Mouse (Mus musculus) heart, adult 18-20 months (tissue): ENCODE measurements around the gene Trim26. TPM values are rescaled to one million over a fixed set of nuclear protein-coding genes. Genes with fewer than 3 reads are reported as not detected.
"Not testable (repeated sequence)": the region's sequence is repeated elsewhere in the genome, so short reads cannot be mapped to it uniquely, and the experiment has no call there.

ENCODE experiments used
- DNase-seq, 2 experiments: peaks; one replicate each; pipeline ENCODE4 v3.0.0; 2021 to 2022; ENCODE audit warnings: mixed read lengths in 1 of 2
- total RNA-seq, 2 experiments: library from RNA; stranded (reverse); gene quantifications; 2 replicates each; pipeline ENCODE4 v1.2.3; 2021

The Trim26 gene
- total RNA-seq, 2 experiments from 2014 or later: 17.8 to 18.5 TPM

- DNase-seq: no peak
These were observed 14.7 kb downstream of the Trim26 start for GRCm38 (mm10) chr17:36851627-36852026.

- DNase-seq: no peak
These were observed 18.6 kb downstream of the Trim26 start for GRCm38 (mm10) chr17:36855484-36855883.

- DNase-seq: no peak
These were observed 19.3 kb downstream of the Trim26 start for GRCm38 (mm10) chr17:36856236-36856635.

- no peak for DNase-seq
These were observed 21.2 kb downstream of the Trim26 start for GRCm38 (mm10) chr17:36858181-36858580.

- no peak for DNase-seq
These were observed 24.7 kb downstream of the Trim26 start for GRCm38 (mm10) chr17:36861680-36862079.

GRCm38 (mm10) chr17:36866719-36867527 lies 30.0 kb downstream of the Trim26 start, which contains the start of gene Trim15:
Gene Trim15 (minus strand): TSS chr17:36867210.
- no peak for DNase-seq

- DNase-seq: no peak
These were observed 31.9 kb downstream of the Trim26 start for GRCm38 (mm10) chr17:36868836-36869235.

GRCm38 (mm10) chr17:36869284-36869954 lies 32.5 kb downstream of the Trim26 start, which contains the start of gene Trim10:
Gene Trim10 (plus strand): TSS chr17:36869574.
- no peak for DNase-seq

- DNase-seq: peak; percentile 18 to 22
These were observed 33.2 kb downstream of the Trim26 start for GRCm38 (mm10) chr17:36869955-36870810.

- no peak for DNase-seq
These were observed 37.7 kb downstream of the Trim26 start for GRCm38 (mm10) chr17:36874636-36875035.

GRCm38 (mm10) chr17:36883350-36883749 lies 46.4 kb downstream of the Trim26 start:
- no peak for DNase-seq

GRCm38 (mm10) chr17:36885132-36885790 lies 48.3 kb downstream of the Trim26 start:
- no peak for DNase-seq

- DNase-seq: no peak
These were observed 53.4 kb downstream of the Trim26 start, which contains the start of gene Trim40 for GRCm38 (mm10) chr17:36890073-36890903. Gene Trim40 (minus strand): TSS chr17:36890123.

- DNase-seq: not testable (repeated sequence)
These were observed 54.6 kb downstream of the Trim26 start for GRCm38 (mm10) chr17:36891496-36891895.

- DNase-seq: peak; percentile 7 to 45
These were observed 55.4 kb downstream of the Trim26 start for GRCm38 (mm10) chr17:36892362-36892761.

GRCm38 (mm10) chr17:36893387-36893786 lies 56.5 kb downstream of the Trim26 start:
- DNase-seq: no peak

GRCm38 (mm10) chr17:36896583-36896982 lies 59.6 kb downstream of the Trim26 start:
- DNase-seq: peak; percentile 23 to 40

- DNase-seq: no peak
These were observed 60.1 kb downstream of the Trim26 start for GRCm38 (mm10) chr17:36897065-36897464.

- no peak for DNase-seq
These were observed 60.7 kb downstream of the Trim26 start, which contains the start of gene Trim31 for GRCm38 (mm10) chr17:36897552-36898205. Gene Trim31 (plus strand): TSS chr17:36898118.

- no peak for DNase-seq
These were observed 62.4 kb downstream of the Trim26 start for GRCm38 (mm10) chr17:36899376-36899775.
